Mouse (Mus musculus) ES-Bruce4 (cell line): ENCODE data around the gene Cenpt. TPM values are rescaled to one million over a fixed set of nuclear protein-coding genes. Genes with fewer than 3 reads are reported as not detected.

Experiments used
- H3K27ac ChIP-seq: 2 replicates; pipeline ENCODE4 v1.5.1; 2012; ENCODE audit warnings: low read length, inconsistent platforms; ENCODE audit not compliant: insufficient read depth
- H3K27me3 ChIP-seq: 2 replicates; pipeline ENCODE4 v1.6.1; 2012; ENCODE audit warnings: mild to moderate bottlenecking, low read length, inconsistent platforms; ENCODE audit not compliant: control insufficient read depth, poor library complexity, insufficient read depth, severe bottlenecking
- H3K36me3 ChIP-seq: 2 replicates; pipeline ENCODE4 v1.6.1; 2012; ENCODE audit warnings: inconsistent platforms, mild to moderate bottlenecking, low read length, moderate library complexity; ENCODE audit not compliant: control insufficient read depth, poor library complexity, insufficient read depth, severe bottlenecking
- H3K4me1 ChIP-seq: one replicate; pipeline ENCODE4 v1.8.1; 2011; ENCODE audit warnings: low read length; ENCODE audit not compliant: control insufficient read depth, insufficient read depth
- H3K4me3 ChIP-seq: 2 replicates; pipeline ENCODE4 v1.5.1; 2011; ENCODE audit warnings: low read depth, mild to moderate bottlenecking, low read length
- H3K9ac ChIP-seq: 2 replicates; pipeline ENCODE4 v1.6.1; 2012; ENCODE audit warnings: low read depth, mild to moderate bottlenecking, inconsistent platforms; ENCODE audit not compliant: poor library complexity, severe bottlenecking
- H3K9me3 ChIP-seq: replicated peaks from 2 replicates; pipeline ENCODE4 v1.6.1; 2012; ENCODE audit warnings: mild to moderate bottlenecking, low read length, inconsistent platforms; ENCODE audit not compliant: control insufficient read depth, poor library complexity, insufficient read depth, severe bottlenecking
- CTCF ChIP-seq: IDR thresholded peaks from one replicate; pipeline ENCODE4 v1.8.1; 2011; ENCODE audit warnings: low read depth, low read length
- EP300 ChIP-seq: IDR thresholded peaks from 2 replicates; pipeline ENCODE4 v1.6.1; 2011; ENCODE audit warnings: low read depth, low read length; ENCODE audit not compliant: insufficient read depth
- POLR2A ChIP-seq: IDR thresholded peaks from one replicate; pipeline ENCODE4 v1.8.1; 2011; ENCODE audit warnings: low read length; ENCODE audit not compliant: insufficient read depth
- polyA plus RNA-seq: library from polyadenylated mRNA; stranded (reverse); fragments of >200 nt; gene quantifications from 2 replicates; pipeline ENCODE4 v1.2.4, GENCODE M21; 2011; ENCODE audit warnings: low read depth; ENCODE audit not compliant: missing spikeins, insufficient read depth, insufficient read length

The Cenpt gene
- polyA plus RNA-seq, 1 experiment: 97.6 TPM

DNA sequence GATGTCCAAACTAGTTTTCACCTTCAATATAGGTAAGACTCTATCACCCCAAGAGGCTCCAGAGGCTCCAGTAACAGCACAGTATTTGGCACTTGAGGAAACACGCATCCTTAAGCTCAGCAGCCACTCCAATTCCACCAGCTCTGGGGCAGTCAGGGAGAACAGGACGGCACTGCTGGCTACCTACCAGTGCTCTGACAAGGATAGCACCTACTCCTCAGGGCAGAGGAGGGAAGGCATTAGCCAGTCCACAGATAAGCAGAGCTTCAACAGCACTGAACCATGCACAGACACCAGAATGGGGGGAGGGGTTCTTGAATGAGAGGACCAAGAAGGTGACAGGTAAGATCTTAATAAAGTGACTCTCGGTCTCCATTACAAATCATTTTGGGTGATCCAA, 33.4 kb downstream of the Cenpt start:
- Histone ChIP-seq H3K36me3 (peaks cover 9% of the 10 kb centered on the region; the same call in 1 of the 2 replicates), H3K9ac (no peak overlapping the region), H3K4me3 (no peak overlapping the region), H3K4me1 (no peaks in the 10 kb centered on the region), H3K27me3 (no peaks in the 10 kb centered on the region), H3K9me3 (no peaks in the 10 kb centered on the region), H3K27ac (no peak overlapping the region)
- TF ChIP-seq CTCF: no peak
- no peak for TF ChIP-seq POLR2A
- no peak for TF ChIP-seq EP300

DNA sequence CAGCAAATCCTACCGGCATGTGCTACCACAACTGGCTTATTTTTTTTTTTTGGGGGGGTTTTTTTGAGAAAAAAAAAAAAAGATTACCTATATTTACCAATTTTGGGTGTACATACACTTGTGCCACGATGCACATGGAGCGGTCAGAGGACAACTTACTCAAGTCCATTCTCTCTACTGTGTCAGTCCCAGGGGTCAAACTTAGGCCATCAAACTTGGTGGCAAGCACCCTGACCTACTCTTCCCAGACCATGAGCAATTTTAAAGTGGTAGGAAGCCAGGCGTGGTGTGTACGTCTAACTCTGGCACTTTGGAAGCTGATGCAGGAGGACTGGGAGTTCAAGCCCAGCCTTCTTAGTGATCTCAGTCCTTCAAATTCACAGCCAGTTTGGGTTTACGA, 39.8 kb downstream of the Cenpt start:
- TF ChIP-seq CTCF: no peak
- TF ChIP-seq EP300: no peak
- TF ChIP-seq POLR2A: no peak
- H3K4me1 ChIP-seq: no peaks in the 10 kb centered on the region
- no peak overlapping the region for H3K9ac ChIP-seq
- H3K9me3 ChIP-seq: no peaks in the 10 kb centered on the region
- H3K36me3 ChIP-seq: no peaks in the 10 kb centered on the region
- H3K27ac ChIP-seq: no peak overlapping the region
- H3K4me3 ChIP-seq: no peak overlapping the region
- H3K27me3 ChIP-seq: no peaks in the 10 kb centered on the region

GRCm38 (mm10) chr8:105812511-105812910, 40.6 kb downstream of the Cenpt start:
- H3K36me3 ChIP-seq: no peaks in the 10 kb centered on the region
- H3K9me3 ChIP-seq: no peaks in the 10 kb centered on the region
- no peak for TF ChIP-seq EP300
- TF ChIP-seq POLR2A: no peak
- no peak for TF ChIP-seq CTCF

GRCm38 (mm10) chr8:105811543-105811942, 41.5 kb downstream of the Cenpt start:
- H3K9ac ChIP-seq: no peak overlapping the region
- no peaks in the 10 kb centered on the region for H3K9me3 ChIP-seq
- no peaks in the 10 kb centered on the region for H3K27me3 ChIP-seq
- TF ChIP-seq POLR2A (no peak), CTCF (no peak), EP300 (no peak)
- H3K36me3 ChIP-seq: no peaks in the 10 kb centered on the region
- H3K27ac ChIP-seq: no peak overlapping the region
- no peaks in the 10 kb centered on the region for H3K4me1 ChIP-seq
- H3K4me3 ChIP-seq: no peak overlapping the region

More at GRCm38 (mm10) chr8:105812511-105812910, 40.6 kb downstream of the Cenpt start:
- Histone ChIP-seq H3K4me3 (no peak overlapping the region), H3K27me3 (no peaks in the 10 kb centered on the region), H3K9ac (no peak overlapping the region), H3K4me1 (no peaks in the 10 kb centered on the region), H3K27ac (no peak overlapping the region)

- no peak overlapping the region for H3K27ac ChIP-seq
- H3K4me3 ChIP-seq: no peak overlapping the region
- no peaks in the 10 kb centered on the region for H3K9me3 ChIP-seq
- no peak overlapping the region for H3K9ac ChIP-seq
- H3K27me3 ChIP-seq: no peaks in the 10 kb centered on the region
- H3K36me3 ChIP-seq: no peaks in the 10 kb centered on the region
- H3K4me1 ChIP-seq: no peaks in the 10 kb centered on the region
- TF ChIP-seq EP300 (no peak), POLR2A (no peak), CTCF (no peak)
These were observed 42.0 kb downstream of the Cenpt start for GRCm38 (mm10) chr8:105811061-105811460.

GRCm38 (mm10) chr8:105810245-105810786, 42.8 kb downstream of the Cenpt start:
- TF ChIP-seq POLR2A (no peak), EP300 (no peak), CTCF (no peak)

More at GRCm38 (mm10) chr8:105810245-105810786, 42.8 kb downstream of the Cenpt start:
- Histone ChIP-seq H3K9me3 (no peaks in the 10 kb centered on the region), H3K4me1 (no peaks in the 10 kb centered on the region), H3K27ac (no peak overlapping the region), H3K36me3 (peaks cover 3% of the 10 kb centered on the region; the same call in 1 of the 2 replicates), H3K4me3 (no peak overlapping the region), H3K27me3 (no peaks in the 10 kb centered on the region), H3K9ac (no peak overlapping the region)
